Mouse (Mus musculus) kidney, adult 2 months (tissue): ENCODE measurements around the gene Renbp. TPM values are rescaled to one million over a fixed set of nuclear protein-coding genes. Genes with fewer than 3 reads are reported as not detected.

Experiments used
- DNase-seq: peaks from one replicate; pipeline ENCODE4 v3.0.0; 2021
- H3K27ac ChIP-seq: fragments of 200-500 bp; 2 replicates; pipeline ENCODE4 v1.5.1; 2012; ENCODE audit warnings: low read depth, low read length, control low read depth, inconsistent platforms; ENCODE audit not compliant: insufficient read depth
- H3K27me3 ChIP-seq: fragments of 200-500 bp; replicated peaks from 2 replicates; pipeline ENCODE4 v1.6.1; 2012; ENCODE audit warnings: mild to moderate bottlenecking, moderate library complexity, low read length, inconsistent platforms; ENCODE audit not compliant: control insufficient read depth, insufficient read depth
- H3K36me3 ChIP-seq: fragments of 200-500 bp; 2 replicates; pipeline ENCODE4 v1.6.1; 2012; ENCODE audit warnings: mild to moderate bottlenecking, moderate library complexity, low read length, inconsistent platforms; ENCODE audit not compliant: control insufficient read depth, insufficient read depth
- H3K4me1 ChIP-seq: fragments of 200-500 bp; 2 replicates; pipeline ENCODE4 v1.6.1; 2011; ENCODE audit warnings: low read length; ENCODE audit not compliant: control insufficient read depth, insufficient read depth
- H3K4me3 ChIP-seq: fragments of 200-500 bp; 2 replicates; pipeline ENCODE4 v1.5.1; 2011; ENCODE audit warnings: mild to moderate bottlenecking, low read depth, low read length, control low read depth; ENCODE audit not compliant: insufficient read depth
- CTCF ChIP-seq: fragments of 200-500 bp; conservative IDR thresholded peaks from 2 replicates; pipeline ENCODE4 v1.5.1; 2011; ENCODE audit warnings: low read depth, mild to moderate bottlenecking, control low read depth, low read length, moderate library complexity, mixed read lengths; ENCODE audit not compliant: insufficient read depth, insufficient read length
- POLR2A ChIP-seq: fragments of 200-500 bp; IDR thresholded peaks from one replicate; pipeline ENCODE4 v1.6.1; 2011; ENCODE audit warnings: low read depth, low read length, control low read depth
- WGBS: fragments of 180-500 bp; shearing (Covaris S2); methylation state at CpG from one replicate; pipeline ENCODE4 v1.1.7; 2018; 5-methylcytosine and 5-hydroxymethylcytosine counted together
- polyA plus RNA-seq: library from polyadenylated mRNA; depleted of rRNA; stranded (reverse); fragments of >200 nt; gene quantifications from 2 replicates; pipeline ENCODE4 v1.2.3, GENCODE M21; 2012; rRNA removed

Gene Renbp
- 125 and 144 TPM in 2 replicates for polyA plus RNA-seq

GRCm38 (mm10) chrX:73930402-73931062, at the start of gene Renbp:
TSS of gene Renbp (minus strand) at chrX:73930850.
- Histone ChIP-seq H3K4me3 (peak within 1 kb of the TSS; percentile 82), H3K27me3 (no peaks in the 10 kb centered on the region), H3K27ac (peak within 1 kb of the TSS; percentile 47; the same call in 1 of the 2 replicates), H3K4me1 (no peaks in the 10 kb centered on the region), H3K36me3 (no peaks in the 10 kb centered on the region)
- 14% methylated on average over 17 of the region's 17 CpGs for WGBS
- no peak for TF ChIP-seq POLR2A
- TF ChIP-seq CTCF = no peak
- DNase-seq = peak; percentile 88

- H3K4me3 ChIP-seq = no peak overlapping the region
- TF ChIP-seq POLR2A (no peak), CTCF (no peak)
- H3K27me3 ChIP-seq = no peaks in the 10 kb centered on the region
- no peak overlapping the region for H3K27ac ChIP-seq
- no peaks in the 10 kb centered on the region for H3K36me3 ChIP-seq
- WGBS = 77% methylated on average over 1 of the region's 1 CpGs
- H3K4me1 ChIP-seq = no peaks in the 10 kb centered on the region
- no peak for DNase-seq
These were observed 47.1 kb upstream of the Renbp start for GRCm38 (mm10) chrX:73977783-73978182.

GRCm38 (mm10) chrX:73976283-73976682, 45.6 kb upstream of the Renbp start:
- 96% methylated on average over 2 of the region's 2 CpGs for WGBS
- no peak for TF ChIP-seq CTCF
- TF ChIP-seq POLR2A = no peak
- no peak overlapping the region for H3K27ac ChIP-seq

GRCm38 (mm10) chrX:73972774-73973173, 42.1 kb upstream of the Renbp start:
- WGBS = 83% methylated on average over 4 of the region's 4 CpGs
- no peaks in the 10 kb centered on the region for H3K27me3 ChIP-seq
- H3K36me3 ChIP-seq = no peaks in the 10 kb centered on the region
- no peak for TF ChIP-seq POLR2A
- no peak for TF ChIP-seq CTCF
- H3K4me1 ChIP-seq = no peaks in the 10 kb centered on the region
- no peak overlapping the region for H3K27ac ChIP-seq
- no peak for DNase-seq
- no peak overlapping the region for H3K4me3 ChIP-seq

More at GRCm38 (mm10) chrX:73976283-73976682, 45.6 kb upstream of the Renbp start:
- no peak overlapping the region for H3K4me3 ChIP-seq
- H3K4me1 ChIP-seq = no peaks in the 10 kb centered on the region
- H3K27me3 ChIP-seq = no peaks in the 10 kb centered on the region
- DNase-seq = no peak
- H3K36me3 ChIP-seq = no peaks in the 10 kb centered on the region

GRCm38 (mm10) chrX:73970781-73971180, 40.1 kb upstream of the Renbp start:
- DNase-seq = no peak

GRCm38 (mm10) chrX:73969729-73970128, 39.1 kb upstream of the Renbp start:
- 98% methylated on average over 2 of the region's 2 CpGs for WGBS
- TF ChIP-seq POLR2A = no peak
- no peak for TF ChIP-seq CTCF

More at GRCm38 (mm10) chrX:73970781-73971180, 40.1 kb upstream of the Renbp start:
- Histone ChIP-seq H3K27me3 (no peaks in the 10 kb centered on the region), H3K4me3 (no peak overlapping the region), H3K36me3 (no peaks in the 10 kb centered on the region), H3K27ac (no peak overlapping the region), H3K4me1 (no peaks in the 10 kb centered on the region)
- TF ChIP-seq CTCF (no peak), POLR2A (no peak)

GRCm38 (mm10) chrX:73969167-73969566, 38.5 kb upstream of the Renbp start:
- Histone ChIP-seq H3K36me3 (no peaks in the 10 kb centered on the region), H3K4me3 (no peak overlapping the region), H3K27ac (no peak overlapping the region), H3K4me1 (peaks cover 4% of the 10 kb centered on the region; the same call in 1 of the 2 replicates), H3K27me3 (no peaks in the 10 kb centered on the region)
- DNase-seq = no peak
- TF ChIP-seq POLR2A = no peak
- no peak for TF ChIP-seq CTCF
- WGBS = 95% methylated on average over 1 of the region's 1 CpGs

More at GRCm38 (mm10) chrX:73969729-73970128, 39.1 kb upstream of the Renbp start:
- no peaks in the 10 kb centered on the region for H3K27me3 ChIP-seq
- H3K4me1 ChIP-seq = no peaks in the 10 kb centered on the region
- DNase-seq = no peak
- no peaks in the 10 kb centered on the region for H3K36me3 ChIP-seq
- no peak overlapping the region for H3K27ac ChIP-seq
- no peak overlapping the region for H3K4me3 ChIP-seq
